Mouse (Mus musculus) bone marrow macrophage, adult 2 months (primary cell): Measurements from ENCODE around the gene 4930568D16Rik.

Experiments
- CTCF ChIP-seq: IDR thresholded peaks from 2 replicates; pipeline ENCODE4 v1.5.1; 2012; ENCODE audit warnings: low read depth, mild to moderate bottlenecking, low read length, moderate library complexity
- POLR2A ChIP-seq: IDR thresholded peaks from 2 replicates; pipeline ENCODE4 v1.6.1; 2012; ENCODE audit warnings: mild to moderate bottlenecking, low read depth, low read length, borderline replicate concordance

DNA sequence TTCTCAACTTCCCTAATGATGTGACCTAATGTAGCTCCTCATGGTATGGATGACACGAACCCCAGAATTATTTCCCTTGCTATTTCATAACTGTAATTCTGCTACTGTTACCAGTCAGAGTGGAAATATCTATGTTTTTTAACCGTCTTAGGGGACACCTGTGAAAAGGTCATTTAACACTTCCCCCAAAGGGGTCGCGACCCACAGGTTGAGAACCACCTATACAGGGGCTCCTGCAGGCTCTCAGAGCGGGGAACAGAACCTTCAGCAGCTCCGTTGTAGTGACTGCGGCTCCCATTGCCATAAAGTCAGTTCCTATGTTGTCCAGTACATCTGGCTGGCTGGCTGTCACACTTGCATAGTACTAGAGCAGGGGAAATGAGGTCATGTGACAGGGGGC is 33.2 kb upstream of the 4930568D16Rik start:
- TF ChIP-seq POLR2A (no peak), CTCF (no peak)
